Mouse (Mus musculus) E14TG2a.4 (cell line): ENCODE data around the gene Serpinb5.
"Not testable (repeated sequence)": the region's sequence is repeated elsewhere in the genome, so short reads cannot be mapped to it uniquely, and the experiment has no call there.

Experiments
- H3K27me3 ChIP-seq: 2 replicates; pipeline ENCODE4 v1.6.1; 2014; ENCODE audit warnings: low read length, control low read depth; ENCODE audit not compliant: insufficient read depth
- H3K36me3 ChIP-seq: 2 replicates; pipeline ENCODE4 v1.6.1; 2014; ENCODE audit warnings: low read length, control low read depth; ENCODE audit not compliant: insufficient read depth
- H3K4me1 ChIP-seq: replicated peaks from 2 replicates; pipeline ENCODE4 v1.6.1; 2014; ENCODE audit warnings: low read depth, low read length, control low read depth
- H3K4me3 ChIP-seq: replicated peaks from 2 replicates; pipeline ENCODE4 v1.5.1; 2014; ENCODE audit warnings: mild to moderate bottlenecking, low read length
- H3K9me3 ChIP-seq: 2 replicates; pipeline ENCODE4 v1.6.1; 2014; ENCODE audit warnings: low read length, control low read depth
- CTCF ChIP-seq: conservative IDR thresholded peaks from 2 replicates; pipeline ENCODE4 v1.5.1; 2014; ENCODE audit warnings: low read length
- NANOG ChIP-seq: IDR thresholded peaks from 2 replicates; pipeline ENCODE4 v1.6.1; 2014; ENCODE audit warnings: borderline replicate concordance, low read length, mixed read lengths
- POU5F1 ChIP-seq: IDR thresholded peaks from 2 replicates; pipeline ENCODE4 v1.6.1; 2014; ENCODE audit warnings: low read length, borderline replicate concordance

Gene Serpinb5

DNA sequence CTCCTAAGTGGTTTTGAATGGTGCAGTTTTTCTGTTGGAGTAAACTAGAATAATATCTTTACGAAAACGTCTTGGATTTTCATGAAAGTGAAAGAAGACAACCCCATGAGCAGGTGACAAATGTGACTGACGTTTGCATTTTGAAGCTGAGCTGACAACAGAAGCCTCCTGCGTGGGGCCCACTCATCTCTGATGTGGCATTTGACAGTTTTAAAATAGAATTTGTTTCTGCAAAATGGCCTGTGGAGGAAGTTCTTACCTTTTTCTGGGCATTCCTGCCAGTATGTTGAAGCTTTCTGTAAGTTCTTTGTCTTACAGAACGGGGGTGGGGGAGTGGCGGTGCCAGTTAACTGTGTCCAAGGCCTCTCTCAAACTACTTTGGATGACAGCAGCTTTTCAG lies 5.8 kb downstream of the Serpinb5 start:
- no peaks in the 10 kb centered on the region for H3K9me3 ChIP-seq
- no peak overlapping the region for H3K4me3 ChIP-seq
- H3K27me3 ChIP-seq = no peaks in the 10 kb centered on the region
- TF ChIP-seq POU5F1 = no peak
- no peak for TF ChIP-seq NANOG
- no peak for TF ChIP-seq CTCF
- H3K4me1 ChIP-seq = no peaks in the 10 kb centered on the region
- H3K36me3 ChIP-seq = no peaks in the 10 kb centered on the region

DNA sequence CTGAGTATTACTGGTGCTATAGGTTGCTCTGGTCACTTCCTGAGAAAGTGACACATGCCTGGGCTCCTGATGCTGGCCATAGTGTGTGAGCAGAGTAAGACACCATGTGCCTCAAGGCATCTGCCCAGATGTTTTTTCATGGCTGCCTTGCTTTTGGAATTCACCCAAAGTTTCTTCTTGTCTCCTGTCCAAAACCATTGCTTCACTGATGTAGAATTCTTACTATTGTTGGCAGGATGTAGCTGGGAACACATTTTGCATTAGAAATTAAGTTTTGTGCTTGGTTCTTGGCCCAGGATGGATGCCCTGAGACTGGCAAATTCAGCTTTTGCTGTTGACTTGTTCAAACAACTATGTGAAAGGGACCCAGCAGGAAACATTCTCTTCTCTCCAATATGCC lies 9.0 kb downstream of the Serpinb5 start:
- H3K9me3 ChIP-seq = no peaks in the 10 kb centered on the region
- H3K27me3 ChIP-seq = no peaks in the 10 kb centered on the region
- H3K36me3 ChIP-seq = no peaks in the 10 kb centered on the region
- no peaks in the 10 kb centered on the region for H3K4me1 ChIP-seq
- H3K4me3 ChIP-seq = no peak overlapping the region
- no peak for TF ChIP-seq CTCF
- no peak for TF ChIP-seq NANOG
- TF ChIP-seq POU5F1 = no peak

DNA sequence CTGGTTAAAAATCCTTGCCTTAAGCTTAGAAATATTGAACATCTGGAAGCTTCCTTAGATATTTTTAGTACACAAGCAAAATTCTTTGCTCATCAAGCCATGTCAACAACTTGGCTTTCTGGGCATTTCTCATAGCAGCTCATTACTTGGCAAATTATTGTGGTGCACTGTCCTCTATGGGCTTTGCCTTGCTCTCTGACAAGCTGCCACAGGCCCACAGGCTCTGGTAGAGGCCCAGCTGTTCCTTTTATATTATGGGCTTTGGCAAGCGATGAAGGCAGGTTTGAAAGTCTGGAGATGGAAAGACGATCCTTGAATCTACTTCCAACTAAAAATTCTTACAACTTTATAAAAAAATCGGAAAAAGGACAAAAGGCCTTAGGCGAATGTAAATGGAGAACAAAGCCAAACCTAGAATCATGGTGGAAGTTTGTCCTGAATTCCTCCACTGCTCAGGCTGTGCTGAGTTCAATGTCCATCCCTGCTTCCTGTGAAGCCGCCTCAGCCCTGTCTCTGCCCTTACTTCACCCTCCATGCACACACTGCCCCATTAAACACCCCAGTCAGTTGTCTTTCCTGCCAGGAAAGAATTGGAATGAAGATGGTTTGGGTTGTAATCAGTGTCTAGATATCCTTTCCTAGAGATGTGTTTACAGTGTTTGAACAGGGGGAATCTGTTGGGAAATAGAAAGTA lies 14.4 kb downstream of the Serpinb5 start:
- TF ChIP-seq CTCF (no peak), NANOG (no peak), POU5F1 (no peak)
- no peaks in the 10 kb centered on the region for H3K27me3 ChIP-seq
- H3K4me1 ChIP-seq = no peaks in the 10 kb centered on the region
- H3K4me3 ChIP-seq = no peak overlapping the region
- no peaks in the 10 kb centered on the region for H3K9me3 ChIP-seq
- no peaks in the 10 kb centered on the region for H3K36me3 ChIP-seq

DNA sequence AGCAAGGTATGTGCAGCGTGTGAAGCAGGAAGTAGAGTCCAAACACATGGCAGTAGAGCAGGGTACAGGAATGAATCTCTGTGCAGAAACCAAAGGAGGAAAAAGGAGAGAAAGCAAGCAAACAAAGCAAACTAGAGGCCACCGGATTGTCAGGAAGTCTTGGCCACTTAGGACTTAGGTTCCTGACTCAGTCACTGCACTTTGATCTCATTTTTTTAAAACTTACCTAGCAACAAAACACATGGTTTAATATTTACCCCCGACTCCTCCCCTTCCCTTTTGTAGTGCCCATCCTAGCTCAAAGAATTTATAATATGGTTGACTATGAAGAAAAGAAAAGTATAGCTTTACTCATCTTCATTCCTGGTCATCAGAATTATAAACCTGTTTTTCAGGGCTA lies 15.2 kb downstream of the Serpinb5 start:
- no peak for TF ChIP-seq CTCF
- TF ChIP-seq POU5F1 = no peak
- no peak for TF ChIP-seq NANOG
- Histone ChIP-seq H3K4me3 (no peak overlapping the region), H3K4me1 (no peaks in the 10 kb centered on the region)

DNA sequence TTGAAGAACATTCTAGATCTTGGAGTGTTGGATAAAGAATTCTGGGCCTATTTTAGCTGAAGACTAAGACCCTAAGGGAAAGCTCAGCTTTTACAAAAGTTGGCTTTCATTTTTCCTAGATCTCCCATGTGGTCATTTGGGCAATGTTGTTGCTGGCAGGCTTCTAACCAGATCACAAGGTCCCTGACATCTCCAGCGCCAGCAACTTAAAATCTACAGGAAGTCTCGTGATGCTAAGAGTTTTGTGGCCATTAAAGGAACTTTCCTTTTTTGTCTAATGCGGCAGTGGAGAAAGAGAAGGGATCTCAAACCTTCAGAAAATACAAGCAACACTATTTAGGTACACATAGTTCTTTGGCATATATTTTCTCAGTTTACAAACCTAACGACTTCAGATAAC lies 21.8 kb downstream of the Serpinb5 start:
- no peak overlapping the region for H3K4me3 ChIP-seq
- TF ChIP-seq NANOG (no peak), POU5F1 (no peak), CTCF (no peak)
- H3K36me3 ChIP-seq = no peaks in the 10 kb centered on the region
- H3K9me3 ChIP-seq = no peaks in the 10 kb centered on the region
- no peaks in the 10 kb centered on the region for H3K4me1 ChIP-seq
- no peaks in the 10 kb centered on the region for H3K27me3 ChIP-seq

More for the DNA sequence above, 15.2 kb downstream of the Serpinb5 start:
- Histone ChIP-seq H3K27me3 (no peaks in the 10 kb centered on the region), H3K9me3 (no peaks in the 10 kb centered on the region), H3K36me3 (no peaks in the 10 kb centered on the region)

DNA sequence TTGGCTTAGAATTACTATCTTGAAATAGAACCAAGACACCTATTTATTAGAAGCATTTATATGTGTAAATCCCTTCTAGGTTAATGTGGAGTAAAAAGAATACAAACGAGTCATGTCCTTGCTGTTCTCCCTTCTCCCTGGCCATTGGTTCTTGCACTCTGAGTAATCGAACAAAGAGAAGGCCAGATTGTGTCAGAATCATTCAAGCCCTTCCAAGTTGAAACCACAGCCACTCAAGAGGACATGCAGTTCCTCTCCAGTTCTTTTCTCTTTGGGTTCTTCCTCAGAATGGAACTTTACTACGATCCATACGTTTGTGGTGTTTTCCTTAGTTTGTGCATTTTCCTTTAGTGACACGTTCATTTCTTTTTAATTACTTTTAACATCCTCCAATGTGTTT lies 22.4 kb downstream of the Serpinb5 start:
- TF ChIP-seq CTCF = no peak
- no peak for TF ChIP-seq NANOG
- TF ChIP-seq POU5F1 = no peak
- H3K36me3 ChIP-seq = no peaks in the 10 kb centered on the region
- no peaks in the 10 kb centered on the region for H3K9me3 ChIP-seq
- no peak overlapping the region for H3K4me3 ChIP-seq
- no peaks in the 10 kb centered on the region for H3K4me1 ChIP-seq
- no peaks in the 10 kb centered on the region for H3K27me3 ChIP-seq

DNA sequence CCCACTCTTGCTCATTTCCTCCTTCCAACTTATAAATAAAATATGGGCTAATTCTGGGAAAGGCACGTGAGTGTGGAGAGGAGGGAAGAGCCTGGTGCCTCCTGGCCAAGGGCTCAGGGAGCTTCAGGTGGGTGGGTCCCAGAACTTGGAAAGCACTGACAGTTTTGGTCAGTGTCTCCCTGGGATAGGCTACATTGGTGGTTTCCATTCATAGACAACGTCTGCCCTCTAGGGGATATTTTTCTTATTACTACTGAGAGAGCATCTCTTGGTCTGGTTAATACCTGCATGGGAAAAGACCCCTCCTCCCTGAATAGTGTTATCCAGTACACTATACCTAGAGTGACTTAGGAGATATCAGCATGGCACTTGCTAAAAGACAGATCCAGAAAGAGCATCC lies 22.8 kb downstream of the Serpinb5 start:
- H3K4me3 ChIP-seq = no peak overlapping the region
- no peaks in the 10 kb centered on the region for H3K4me1 ChIP-seq
- no peak for TF ChIP-seq NANOG
- TF ChIP-seq CTCF = peak; percentile 21; the same call in 1 of the 2 replicates
- no peak for TF ChIP-seq POU5F1
- no peaks in the 10 kb centered on the region for H3K9me3 ChIP-seq
- no peaks in the 10 kb centered on the region for H3K27me3 ChIP-seq
- no peaks in the 10 kb centered on the region for H3K36me3 ChIP-seq

DNA sequence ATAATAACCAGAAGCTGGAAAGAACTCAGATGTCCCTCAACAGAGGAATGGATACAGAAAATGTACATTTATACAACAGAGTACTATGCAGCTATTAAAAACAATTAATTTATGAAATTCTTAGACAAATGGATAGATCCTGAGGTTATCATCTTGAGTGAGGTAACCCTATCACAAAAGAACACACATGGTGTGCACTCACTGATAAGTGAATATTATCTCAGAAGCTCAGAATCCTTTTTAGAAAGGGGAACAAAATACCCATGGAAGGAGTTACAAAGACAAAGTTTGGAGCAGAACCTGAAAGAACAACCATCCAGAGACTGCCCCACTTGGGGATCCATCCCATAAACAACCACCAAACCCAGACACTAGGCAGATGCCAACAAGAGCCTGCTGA lies 34.2 kb downstream of the Serpinb5 start:
- H3K27me3 ChIP-seq = not testable (repeated sequence)

DNA sequence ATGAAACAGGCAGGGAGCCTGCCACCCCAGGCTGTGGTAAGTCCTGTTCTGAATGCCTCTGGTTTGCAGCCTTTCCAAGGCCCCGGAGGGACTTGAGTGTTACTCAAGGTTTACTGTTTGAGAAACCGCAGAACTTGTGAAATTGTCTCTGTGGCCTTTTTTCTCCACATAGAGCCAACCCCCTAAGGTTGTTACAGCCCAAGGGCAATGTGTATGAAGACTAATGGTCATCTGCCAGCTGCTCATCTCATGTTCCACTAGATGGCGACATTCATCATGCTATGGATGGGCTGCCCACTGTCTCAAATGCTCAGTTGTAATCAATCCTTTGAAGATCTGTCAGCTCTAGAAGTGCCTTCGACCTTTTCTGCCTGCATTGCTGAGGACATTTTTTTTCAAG lies 40.4 kb downstream of the Serpinb5 start:
- Histone ChIP-seq H3K4me1 (no peaks in the 10 kb centered on the region), H3K36me3 (no peaks in the 10 kb centered on the region), H3K4me3 (no peak overlapping the region), H3K27me3 (no peaks in the 10 kb centered on the region; the same call in 1 of the 2 replicates), H3K9me3 (no peaks in the 10 kb centered on the region)
- TF ChIP-seq POU5F1 (no peak), CTCF (peak; percentile 68)

More for the DNA sequence above, 34.2 kb downstream of the Serpinb5 start:
- H3K4me1 ChIP-seq, H3K4me3 ChIP-seq, H3K9me3 ChIP-seq, H3K36me3 ChIP-seq: not testable (repeated sequence)
